Mouse (Mus musculus): ENCODE data around the gene Zcchc10.
"Not testable (repeated sequence)": the region's sequence is repeated elsewhere in the genome, so short reads cannot be mapped to it uniquely, and the experiment has no call there.

Gene Zcchc10

DNA sequence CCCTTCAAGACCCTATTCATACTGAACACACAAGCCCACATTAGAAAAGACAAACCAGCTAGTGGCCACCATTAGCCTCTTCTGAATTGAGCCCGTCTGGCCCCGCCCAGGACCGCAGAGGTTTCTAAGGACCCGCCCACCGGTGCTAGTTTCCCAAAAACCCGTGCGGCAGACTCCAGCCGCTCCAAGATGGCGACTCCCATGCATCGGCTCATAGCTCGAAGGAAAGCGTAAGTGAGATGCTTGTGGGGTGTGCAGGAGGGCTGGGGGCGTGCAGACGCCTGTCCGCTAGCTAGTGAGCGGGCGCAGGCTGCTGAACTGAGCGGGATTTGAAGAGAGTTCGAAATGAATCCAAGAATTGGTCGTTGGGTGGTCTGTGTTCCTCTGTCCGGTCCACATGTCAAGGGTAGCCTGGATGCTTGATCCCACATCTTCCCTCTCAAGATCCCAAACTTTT lies at the start of gene Zcchc10:
Gene Zcchc10, plus strand, starts transcription at position 168 of the 457 bp plus-strand sequence.
- peak; percentile 89 for DNase-seq

GRCm38 (mm10) chr11:53275358-53275757 lies 49.1 kb upstream of the Zcchc10 start:
- no peak for DNase-seq

- no peak for DNase-seq
These were observed 46.1 kb upstream of the Zcchc10 start for GRCm38 (mm10) chr11:53278411-53278810.

DNA sequence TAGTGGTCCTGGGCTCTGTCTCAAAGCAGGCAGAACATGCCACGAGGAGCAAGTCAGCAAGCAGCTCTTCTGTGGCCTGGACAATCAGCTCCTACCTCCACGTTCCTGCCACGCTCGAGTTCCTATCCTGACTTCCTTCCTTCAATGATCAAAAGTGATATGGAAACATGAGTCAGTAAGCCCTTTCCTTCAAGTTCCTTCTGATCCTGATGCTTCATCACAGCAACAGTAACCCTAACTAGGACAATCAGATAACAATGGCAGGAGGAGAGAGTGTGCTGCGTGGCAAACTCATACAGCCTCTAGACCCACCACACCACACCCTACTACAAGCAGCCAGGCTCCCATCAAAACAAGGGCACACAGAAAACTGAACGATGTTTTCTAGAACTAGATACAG lies 38.6 kb upstream of the Zcchc10 start:
- DNase-seq: no peak

- not testable (repeated sequence) for DNase-seq
These were observed 34.3 kb upstream of the Zcchc10 start for GRCm38 (mm10) chr11:53290187-53290586.

DNA sequence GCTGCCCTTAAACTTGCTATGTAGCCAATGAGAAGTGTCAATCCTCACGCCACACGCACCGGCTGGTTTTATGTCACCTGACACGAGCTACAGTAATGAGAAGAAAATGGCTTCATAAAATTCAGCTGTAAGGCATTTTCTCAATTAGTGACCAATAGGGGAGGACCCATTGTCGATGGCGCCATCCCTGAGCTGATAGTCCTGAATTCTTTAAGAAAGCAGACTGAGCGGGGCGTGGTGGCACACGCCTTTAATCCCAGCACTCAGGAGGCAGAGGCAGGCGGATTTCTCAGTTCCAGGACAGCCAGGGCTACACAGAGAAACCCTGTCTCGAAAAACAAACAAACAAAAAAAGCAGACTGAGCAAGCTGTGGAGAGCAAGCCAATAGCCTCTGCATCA lies 33.6 kb upstream of the Zcchc10 start:
- no peak for DNase-seq

DNA sequence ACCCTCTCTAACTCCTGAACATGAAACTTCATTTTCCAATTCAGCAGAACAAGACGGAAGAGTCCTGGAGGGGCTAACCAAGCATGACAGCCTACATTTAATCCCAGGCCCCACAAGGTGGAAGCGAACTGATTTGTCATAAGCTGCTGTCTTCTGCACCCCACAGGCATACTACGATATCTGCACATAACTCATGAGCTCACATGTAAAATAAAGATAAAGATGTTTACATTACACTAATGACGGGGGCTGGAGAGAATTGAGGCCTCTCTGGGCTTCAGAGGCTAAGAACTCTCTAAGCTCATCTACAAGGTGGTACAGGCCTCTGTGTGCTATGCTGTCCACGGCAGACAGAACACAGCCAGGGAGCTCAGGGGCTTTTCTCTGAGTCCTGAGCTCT lies 30.0 kb upstream of the Zcchc10 start:
- no peak for DNase-seq

DNA sequence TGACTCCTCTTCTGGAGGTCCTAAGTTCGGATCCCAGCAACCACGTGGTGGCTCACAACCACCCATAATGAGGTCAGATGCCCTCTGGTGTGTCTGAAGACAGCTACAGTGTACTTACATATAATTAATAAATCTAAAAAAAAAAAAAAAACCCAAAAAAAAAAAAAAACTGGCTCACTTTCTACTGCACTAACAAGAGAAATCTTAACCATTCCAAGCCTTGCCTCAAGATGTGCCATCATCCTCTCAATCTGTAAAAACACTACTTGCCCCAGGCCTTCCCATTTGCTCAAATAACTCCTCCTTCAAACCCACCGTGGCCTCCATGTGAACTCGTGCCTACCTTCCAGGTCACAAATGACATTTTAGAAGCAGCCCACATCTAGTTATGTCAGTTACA lies 27.6 kb upstream of the Zcchc10 start:
- no peak for DNase-seq

DNA sequence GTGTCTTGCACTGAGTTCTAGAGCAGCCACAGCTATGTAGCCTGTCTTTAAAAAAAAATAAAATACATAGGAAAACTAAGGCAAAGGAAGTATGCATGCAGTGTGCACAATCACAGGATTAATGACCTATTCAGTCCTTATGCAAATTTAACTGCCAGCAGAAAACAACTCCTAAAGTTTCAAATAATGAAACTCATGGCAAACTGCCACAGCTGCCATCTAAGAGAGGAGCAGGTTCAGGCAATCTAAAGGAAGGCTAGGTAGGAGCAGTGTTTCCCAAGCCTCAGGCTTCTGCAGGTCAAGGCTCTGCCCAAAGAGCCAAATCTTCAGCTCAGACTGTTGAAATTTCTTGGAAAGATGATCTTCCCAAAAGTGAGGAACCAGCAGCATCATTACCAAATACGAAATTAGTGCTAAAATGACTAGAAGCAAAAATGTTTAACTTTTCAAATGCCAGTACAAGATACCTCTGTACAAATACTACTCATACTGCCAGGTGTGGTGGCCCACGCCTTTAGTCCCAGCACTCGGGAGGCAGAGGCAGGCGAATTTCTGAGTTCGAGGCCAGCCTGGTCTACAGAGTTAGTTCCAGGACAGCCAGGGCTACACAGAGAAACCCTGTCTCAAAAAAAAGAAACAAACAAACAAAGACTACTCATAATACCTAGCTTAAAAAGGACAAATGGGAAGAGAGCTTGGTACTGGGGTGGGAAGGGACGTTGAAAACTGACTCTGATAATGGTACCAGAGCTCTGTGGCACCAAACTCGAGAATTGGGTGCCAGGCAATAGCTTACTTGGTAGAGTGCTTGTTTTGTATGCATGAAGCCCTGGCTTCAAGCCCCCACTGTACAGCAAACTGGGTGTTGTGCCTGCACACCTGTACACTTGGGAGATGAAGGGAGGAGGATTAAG lies 26.3 kb upstream of the Zcchc10 start:
- DNase-seq: no peak

- DNase-seq: peak; percentile 35
These were observed 24.7 kb upstream of the Zcchc10 start for GRCm38 (mm10) chr11:53299551-53300329.

DNA sequence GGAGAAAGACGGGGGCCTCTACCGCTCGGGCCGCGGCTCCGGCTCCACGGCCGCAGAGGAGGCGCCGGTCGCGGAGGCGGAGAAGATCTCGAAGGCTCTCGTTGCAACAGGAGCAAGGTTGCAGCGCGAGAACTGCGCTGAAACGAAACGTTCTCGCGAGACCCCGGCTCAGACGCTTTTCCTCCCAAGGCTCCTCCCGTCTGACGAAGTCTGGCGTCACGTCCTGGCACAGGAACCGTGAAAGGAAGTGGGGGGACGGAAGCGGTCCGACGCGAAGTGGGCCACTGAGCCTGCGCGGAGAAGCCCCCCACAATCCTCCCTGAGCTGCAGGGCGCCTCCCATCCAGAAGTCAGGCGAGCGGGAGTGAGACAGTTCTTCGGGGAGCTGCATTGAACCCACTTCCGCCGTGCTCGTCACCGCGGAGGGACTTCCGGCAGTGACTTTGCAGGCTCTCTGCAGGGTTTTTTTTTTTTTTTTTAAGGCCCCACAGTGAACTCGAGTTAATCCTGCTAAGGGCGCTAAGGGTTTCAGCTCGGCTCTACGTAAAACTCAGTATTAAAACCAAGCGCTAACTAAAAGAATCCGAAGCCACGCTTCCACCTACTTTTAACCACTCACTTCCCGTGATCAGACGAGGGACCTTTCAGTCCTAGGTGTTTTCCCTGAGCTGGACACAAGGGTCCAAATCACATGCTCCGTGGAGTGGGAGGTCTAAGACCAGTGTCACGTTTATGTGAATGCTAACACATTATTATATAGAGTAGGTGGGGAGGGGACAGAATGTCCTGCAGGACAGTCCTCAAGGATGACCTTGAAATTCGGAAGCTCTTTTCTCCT lies 23.9 kb upstream of the Zcchc10 start, which contains the start of gene Hspa4:
Gene Hspa4, minus strand, starts transcription at position 128 of the 837 bp plus-strand sequence.
- peak; percentile 98 for DNase-seq

GRCm38 (mm10) chr11:53301167-53301515 lies 23.3 kb upstream of the Zcchc10 start:
- no peak for DNase-seq

DNA sequence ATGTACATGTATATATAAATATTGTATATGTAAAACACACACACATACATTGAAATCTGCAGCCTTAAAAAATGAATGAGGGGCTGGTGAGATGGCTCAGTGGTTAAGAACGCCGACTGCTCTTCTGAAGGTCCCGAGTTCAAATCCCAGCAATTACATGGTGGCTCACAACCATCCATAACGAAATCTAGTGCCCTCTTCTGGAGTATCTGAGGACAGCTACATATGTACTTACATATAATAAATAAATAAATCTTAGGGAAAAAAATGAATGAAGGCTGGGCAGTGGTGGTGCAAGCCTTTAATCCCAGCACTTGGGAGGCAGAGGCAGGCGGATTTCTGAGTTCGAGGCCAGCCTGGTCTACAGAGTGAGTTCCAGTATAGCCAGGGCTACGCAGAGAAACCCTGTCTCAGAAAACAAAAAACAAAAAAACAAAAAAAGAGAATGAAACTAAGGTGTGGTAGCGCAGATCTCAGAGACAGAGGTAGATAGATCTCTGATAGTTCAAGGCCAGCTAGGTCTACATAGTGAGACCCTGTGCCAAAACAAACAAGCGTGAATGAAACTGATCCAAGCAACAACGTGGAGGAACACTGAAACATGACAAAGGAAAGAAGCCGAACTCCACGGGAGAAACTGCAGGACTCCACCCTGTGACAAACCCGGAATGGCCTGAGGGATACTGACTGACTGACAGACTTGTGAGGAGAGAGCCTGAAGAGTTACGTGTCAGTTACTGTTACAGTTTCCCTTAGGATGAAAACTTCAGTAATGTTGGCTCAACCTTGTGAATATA lies 20.2 kb upstream of the Zcchc10 start:
- DNase-seq: no peak

- no peak for DNase-seq
These were observed 17.5 kb upstream of the Zcchc10 start for GRCm38 (mm10) chr11:53306965-53307364.

DNA sequence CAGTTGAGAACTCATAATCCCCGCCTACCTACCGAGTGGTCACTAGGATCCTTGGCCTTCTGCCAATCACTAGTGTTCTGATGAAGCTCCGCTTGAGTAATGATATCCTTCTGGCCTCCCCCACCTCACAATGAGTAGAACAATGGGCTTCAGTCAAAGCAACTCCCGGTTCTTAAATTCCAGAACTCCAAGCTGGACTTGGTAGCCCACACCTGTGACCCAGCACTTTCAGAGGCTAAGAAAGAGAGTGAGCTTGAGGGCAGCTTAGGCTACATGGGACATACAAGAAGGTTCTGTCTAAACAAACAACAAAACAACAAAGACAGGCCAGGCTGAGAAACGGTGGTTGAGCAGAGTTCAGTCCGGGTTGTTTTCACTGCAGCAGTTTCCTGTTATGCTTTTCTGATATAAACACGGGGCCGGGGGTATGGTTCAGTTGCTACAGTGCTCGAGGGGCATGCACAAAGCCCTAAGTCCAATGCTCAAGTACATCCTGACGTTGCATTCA lies 16.9 kb upstream of the Zcchc10 start:
- DNase-seq: no peak

DNA sequence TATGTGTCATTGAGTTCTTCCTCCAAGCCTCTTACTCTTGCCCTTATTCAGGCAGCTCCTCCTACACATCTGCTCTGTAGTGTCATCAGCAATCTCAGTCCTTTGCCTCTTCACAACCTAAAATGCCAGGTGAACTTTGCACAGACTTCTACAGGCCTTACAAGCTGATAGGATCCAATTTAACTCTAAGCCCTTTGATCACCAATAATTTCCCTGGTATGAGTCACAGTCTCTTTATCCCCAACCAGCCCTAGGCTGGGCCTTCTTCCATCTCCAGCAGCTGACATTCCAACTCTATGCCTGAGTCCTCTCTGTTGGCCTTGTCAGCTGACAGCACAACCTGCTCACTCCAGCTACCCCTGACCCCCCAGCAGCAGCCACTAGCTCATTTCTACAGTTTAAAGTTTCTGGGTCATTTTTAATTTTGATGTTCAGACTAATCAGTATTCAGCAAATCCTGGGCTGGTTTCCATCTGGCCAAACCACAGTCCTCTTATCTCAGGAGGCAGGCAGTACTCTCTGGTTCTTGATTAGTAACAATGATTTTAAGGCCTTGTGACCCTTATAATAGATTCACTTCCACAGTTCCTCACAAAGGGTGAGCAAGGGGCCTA lies 16.1 kb upstream of the Zcchc10 start:
- no peak for DNase-seq

DNA sequence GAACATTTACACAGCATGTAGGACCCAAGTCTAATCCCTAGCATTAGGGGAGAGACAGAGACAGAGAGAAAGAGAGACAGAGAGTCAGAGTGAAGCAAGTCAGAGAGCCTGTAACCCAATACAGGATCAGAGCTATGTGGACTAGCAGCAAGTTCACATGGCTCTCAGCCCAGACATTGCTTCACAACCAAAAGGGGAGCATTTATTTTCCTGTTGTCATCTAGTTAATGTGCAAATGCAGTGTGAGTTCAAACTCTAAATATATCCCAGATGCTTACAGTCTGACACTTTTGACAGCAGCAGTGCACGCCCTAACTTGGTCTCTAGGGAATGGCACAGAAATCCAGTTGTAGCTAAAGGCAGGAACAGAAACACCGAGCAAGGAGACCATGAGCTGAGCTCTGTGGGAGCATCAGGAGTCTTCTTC lies 15.6 kb upstream of the Zcchc10 start:
- peak; percentile 25 for DNase-seq

GRCm38 (mm10) chr11:53311385-53311784 lies 13.1 kb upstream of the Zcchc10 start:
- no peak for DNase-seq

DNA sequence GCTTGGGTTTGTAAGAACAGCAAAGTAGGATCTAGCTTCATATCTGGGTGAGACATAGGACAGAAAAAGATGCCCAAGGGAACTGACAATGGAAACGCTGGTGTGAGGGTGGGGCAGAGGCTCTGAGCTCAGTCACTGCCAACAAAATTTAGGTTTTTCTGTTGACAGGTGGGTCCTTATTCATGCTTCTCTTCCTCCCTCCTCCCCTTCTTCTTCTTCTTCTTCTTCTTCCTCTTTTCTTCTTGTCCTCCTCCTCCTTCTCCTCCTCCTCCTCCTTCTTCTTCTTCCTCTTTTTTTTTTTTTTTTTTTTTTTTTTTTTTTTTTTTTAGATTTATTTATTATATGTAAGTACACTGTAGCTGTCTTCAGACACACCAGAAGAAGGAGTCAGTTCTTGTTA lies 11.7 kb upstream of the Zcchc10 start:
- DNase-seq: not testable (repeated sequence)

DNA sequence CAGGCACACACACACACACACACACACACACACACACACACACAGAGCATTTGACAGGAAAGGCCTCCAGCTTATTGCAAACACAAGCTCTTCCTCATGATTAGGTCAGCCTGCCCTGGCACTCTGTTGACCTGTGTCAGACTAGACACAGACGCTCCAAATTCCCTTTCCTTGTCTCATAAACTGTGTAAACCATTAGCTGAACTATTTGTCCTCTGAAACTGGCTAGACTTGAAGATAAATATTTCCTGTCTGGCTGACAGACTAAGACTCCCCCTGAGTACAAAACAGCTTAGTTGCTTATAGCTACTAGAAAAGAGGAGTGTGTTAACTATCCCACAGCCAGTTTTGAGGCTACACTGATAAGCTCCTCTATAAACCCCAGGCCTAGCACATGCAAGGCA lies 9.7 kb upstream of the Zcchc10 start:
- DNase-seq: no peak

GRCm38 (mm10) chr11:53316996-53317395 lies 7.5 kb upstream of the Zcchc10 start:
- no peak for DNase-seq
